Mouse (Mus musculus) hindbrain, postnatal 0 days (tissue): ENCODE data around the gene Slc9a3. TPM values are rescaled to one million over a fixed set of nuclear protein-coding genes. Genes with fewer than 3 reads are reported as not detected.
A peak's percentile ranks its signal among the peaks of the same experiment; 100 is the strongest.

Experiments
- ATAC-seq: fragments of 200-750 bp; cut with Nextera tagmentation; 2 replicates; pipeline ENCODE4 v1.8.0; 2017; ENCODE audit warnings: mild to moderate bottlenecking, moderate TSS enrichment, moderate library complexity
- DNase-seq: peaks from one replicate; pipeline ENCODE4 v3.0.0-alpha.2; 2015; ENCODE audit warnings: low spot score
- H3K27ac ChIP-seq: fragments of 300-500 bp; sonication (generic); 2 replicates; pipeline ENCODE4 v1.5.1; 2014; ENCODE audit warnings: mild to moderate bottlenecking
- H3K27me3 ChIP-seq: fragments of 300-500 bp; sonication (generic); 2 replicates; pipeline ENCODE4 v1.6.1; 2014; ENCODE audit warnings: low read length, mixed read lengths; ENCODE audit not compliant: insufficient read depth
- H3K36me3 ChIP-seq: fragments of 300-500 bp; sonication (generic); 2 replicates; pipeline ENCODE4 v1.6.1; 2014; ENCODE audit warnings: low read length, mixed read lengths; ENCODE audit not compliant: insufficient read depth
- H3K4me1 ChIP-seq: fragments of 300-500 bp; sonication (generic); 2 replicates; pipeline ENCODE4 v1.6.1; 2014; ENCODE audit warnings: antibody characterized with exemption, low read length, mixed read lengths; ENCODE audit not compliant: insufficient read depth
- H3K4me2 ChIP-seq: fragments of 300-500 bp; sonication (generic); 2 replicates; pipeline ENCODE4 v1.6.1; 2014; ENCODE audit warnings: low read depth, mild to moderate bottlenecking, low read length, moderate library complexity, mixed read lengths
- H3K4me3 ChIP-seq: fragments of 300-500 bp; sonication (generic); 2 replicates; pipeline ENCODE4 v1.5.1; 2014; ENCODE audit warnings: low read length
- H3K9ac ChIP-seq: fragments of 300-500 bp; sonication (generic); replicated peaks from 2 replicates; pipeline ENCODE4 v1.6.1; 2014; ENCODE audit warnings: mild to moderate bottlenecking, low read length, moderate library complexity, mixed read lengths
- H3K9me3 ChIP-seq: fragments of 300-500 bp; sonication (generic); 2 replicates; pipeline ENCODE4 v1.6.1; 2016; ENCODE audit warnings: low read length, mixed read lengths
- CTCF ChIP-seq: IDR thresholded peaks from 2 replicates; pipeline ENCODE4 v1.5.1; 2016; ENCODE audit warnings: antibody characterized with exemption, control low read depth, low read depth
- WGBS: fragments of 180-500 bp; shearing (Covaris S2); extraction: QIAGEN DNeasy Blood & Tissue Kit; methylation state at CpG from one replicate; pipeline ENCODE4 v1.1.7; 2014; 5-methylcytosine and 5-hydroxymethylcytosine counted together
- polyA plus RNA-seq: library from polyadenylated mRNA; unstranded; fragments of >200 nt; fragmentation: Nextera tagmentation; extraction: Ambion mirVana; gene quantifications from 2 replicates; pipeline ENCODE4 v1.2.1, GENCODE M21; 2015
- total RNA-seq: library from RNA; depleted of rRNA; stranded (reverse); fragments of >200 nt; gene quantifications from 2 replicates; pipeline ENCODE4 v1.2.3, GENCODE M21; 2014

Gene Slc9a3
- total and polyA plus RNA-seq, 2 experiments from 2014 or later: 0.58 to 1.1 TPM

DNA sequence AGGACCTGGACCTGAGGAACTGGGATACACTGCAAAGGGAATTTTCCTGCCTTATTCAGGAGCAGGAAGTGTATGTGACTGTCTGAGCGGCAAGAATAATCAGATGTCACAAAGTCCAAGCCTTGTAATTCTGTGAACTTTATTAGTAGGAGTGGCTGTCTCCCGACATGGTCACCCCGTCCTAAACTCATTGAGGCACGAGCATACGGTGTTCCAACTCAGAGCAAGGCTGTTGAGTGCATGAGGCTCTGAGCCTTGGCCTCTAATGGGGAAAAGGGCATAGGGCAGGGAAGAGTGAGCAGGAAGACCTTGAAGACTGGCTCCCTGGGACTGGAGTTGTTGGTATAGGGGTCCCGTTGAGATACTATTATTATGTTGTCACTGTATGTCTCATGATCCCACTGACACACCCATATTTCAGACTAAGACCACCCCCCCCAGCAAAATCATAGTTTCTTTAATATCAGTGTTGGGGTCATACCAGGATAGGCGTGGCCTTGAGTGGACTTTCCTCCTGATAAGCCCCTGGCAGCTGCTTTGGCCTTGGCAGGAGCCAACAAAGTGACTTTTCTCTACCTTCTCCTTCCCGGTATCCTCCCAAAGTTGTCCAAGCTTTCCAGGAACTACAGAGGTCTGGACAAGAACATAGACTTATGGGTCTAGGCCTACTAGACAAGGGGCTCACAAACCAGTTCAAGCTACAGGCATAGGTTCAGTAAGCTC is 19.0 kb upstream of the Slc9a3 start:
- no peak for TF ChIP-seq CTCF
- Histone ChIP-seq H3K27ac (no peak overlapping the region), H3K36me3 (no peaks in the 10 kb centered on the region), H3K27me3 (no peaks in the 10 kb centered on the region), H3K9me3 (no peaks in the 10 kb centered on the region), H3K4me2 (no peak overlapping the region), H3K4me3 (no peak overlapping the region), H3K9ac (no peak overlapping the region), H3K4me1 (no peaks in the 10 kb centered on the region)
- 89% methylated on average over 8 of the region's 8 CpGs for WGBS
- no peak for DNase-seq
- no peak for ATAC-seq

- TF ChIP-seq CTCF: no peak
- DNase-seq (peak; percentile 19), ATAC-seq (no peak)
- WGBS: 76% methylated on average over 4 of the region's 4 CpGs
- Histone ChIP-seq H3K9me3 (no peaks in the 10 kb centered on the region), H3K27me3 (no peaks in the 10 kb centered on the region), H3K36me3 (no peaks in the 10 kb centered on the region), H3K4me3 (no peak overlapping the region), H3K4me2 (no peak overlapping the region), H3K9ac (no peak overlapping the region), H3K27ac (no peak overlapping the region), H3K4me1 (no peaks in the 10 kb centered on the region)
These were observed 18.2 kb upstream of the Slc9a3 start for GRCm38 (mm10) chr13:74102831-74103582.

DNA sequence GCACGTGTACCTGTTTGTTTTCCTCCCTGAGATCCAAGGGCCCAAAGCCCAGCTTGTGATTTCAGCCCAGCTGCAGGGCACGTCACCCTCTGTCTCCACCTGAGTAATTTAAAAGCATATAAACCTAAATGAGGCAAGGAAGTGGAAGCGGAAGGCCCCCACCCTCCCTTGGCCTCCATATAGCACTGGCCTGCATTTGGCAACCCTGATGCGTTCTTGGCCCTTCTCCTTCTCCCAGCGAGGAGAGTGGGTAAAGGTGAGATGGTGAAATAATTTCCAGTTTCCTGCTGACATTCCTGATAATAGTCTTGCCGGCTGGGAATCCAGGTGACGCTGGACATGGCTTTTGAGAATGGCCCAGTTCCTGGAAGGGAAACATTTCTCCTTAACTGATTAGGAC is 16.8 kb upstream of the Slc9a3 start:
- H3K4me1 ChIP-seq: no peaks in the 10 kb centered on the region
- TF ChIP-seq CTCF: no peak
- no peak overlapping the region for H3K9ac ChIP-seq
- no peak for DNase-seq
- H3K9me3 ChIP-seq: no peaks in the 10 kb centered on the region
- 87% methylated on average over 7 of the region's 7 CpGs for WGBS
- H3K4me3 ChIP-seq: no peak overlapping the region
- ATAC-seq: no peak
- H3K27ac ChIP-seq: no peak overlapping the region
- no peaks in the 10 kb centered on the region for H3K27me3 ChIP-seq
- no peak overlapping the region for H3K4me2 ChIP-seq
- H3K36me3 ChIP-seq: no peaks in the 10 kb centered on the region

DNA sequence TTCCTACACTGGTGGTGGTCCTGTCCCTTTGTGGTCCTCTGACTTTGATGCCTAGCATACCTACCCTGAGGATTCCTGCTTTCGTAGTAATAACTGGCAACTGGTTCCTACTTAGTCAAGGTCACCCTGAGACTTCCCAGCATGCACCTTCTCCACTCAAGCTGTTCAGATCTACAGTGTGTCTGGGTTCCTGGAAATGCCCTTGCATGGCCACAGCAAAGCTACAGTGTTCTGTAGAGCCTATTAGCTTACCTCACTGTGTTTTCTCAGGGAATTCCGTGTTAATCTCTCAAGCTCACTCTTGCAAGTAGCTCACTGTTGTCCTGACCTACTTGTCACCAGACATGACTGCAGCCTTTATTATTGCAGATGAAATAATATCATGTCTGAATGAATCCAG is 13.8 kb upstream of the Slc9a3 start:
- 77% methylated on average over 2 of the region's 2 CpGs for WGBS
- TF ChIP-seq CTCF: no peak
- no peaks in the 10 kb centered on the region for H3K9me3 ChIP-seq
- H3K27me3 ChIP-seq: no peaks in the 10 kb centered on the region
- H3K4me2 ChIP-seq: no peak overlapping the region
- no peak for ATAC-seq
- H3K27ac ChIP-seq: no peak overlapping the region
- no peaks in the 10 kb centered on the region for H3K4me1 ChIP-seq
- no peak overlapping the region for H3K9ac ChIP-seq
- H3K4me3 ChIP-seq: no peak overlapping the region
- DNase-seq: no peak
- no peaks in the 10 kb centered on the region for H3K36me3 ChIP-seq

DNA sequence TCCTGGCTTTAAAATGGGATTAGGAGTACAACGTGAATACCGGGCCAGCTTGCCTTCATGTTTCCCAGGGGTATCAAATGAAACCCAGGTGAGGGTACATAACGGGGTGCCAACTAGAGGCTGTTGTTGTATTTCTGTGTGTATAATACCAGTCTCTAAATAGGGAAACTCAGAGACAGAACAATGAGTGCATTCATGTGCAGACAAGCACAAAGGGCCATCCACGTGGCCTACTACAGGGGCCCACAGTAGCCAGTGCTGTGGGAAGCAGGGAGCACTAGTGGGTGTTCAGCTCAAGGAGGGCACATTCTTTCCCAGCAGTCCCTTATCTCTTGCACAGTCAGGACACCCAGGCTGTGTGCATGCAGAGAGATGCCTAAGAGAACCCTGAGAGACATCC is 8.7 kb upstream of the Slc9a3 start:
- WGBS: 63% methylated on average over 4 of the region's 4 CpGs
- ATAC-seq (0 out of 2 replicates have a peak, but pooled peaks have one; percentile 21), DNase-seq (no peak)
- Histone ChIP-seq H3K36me3 (no peaks in the 10 kb centered on the region), H3K27ac (no peak overlapping the region), H3K9me3 (no peaks in the 10 kb centered on the region), H3K9ac (no peak overlapping the region), H3K4me2 (no peak overlapping the region), H3K27me3 (no peaks in the 10 kb centered on the region), H3K4me3 (no peak overlapping the region), H3K4me1 (no peaks in the 10 kb centered on the region)
- no peak for TF ChIP-seq CTCF

DNA sequence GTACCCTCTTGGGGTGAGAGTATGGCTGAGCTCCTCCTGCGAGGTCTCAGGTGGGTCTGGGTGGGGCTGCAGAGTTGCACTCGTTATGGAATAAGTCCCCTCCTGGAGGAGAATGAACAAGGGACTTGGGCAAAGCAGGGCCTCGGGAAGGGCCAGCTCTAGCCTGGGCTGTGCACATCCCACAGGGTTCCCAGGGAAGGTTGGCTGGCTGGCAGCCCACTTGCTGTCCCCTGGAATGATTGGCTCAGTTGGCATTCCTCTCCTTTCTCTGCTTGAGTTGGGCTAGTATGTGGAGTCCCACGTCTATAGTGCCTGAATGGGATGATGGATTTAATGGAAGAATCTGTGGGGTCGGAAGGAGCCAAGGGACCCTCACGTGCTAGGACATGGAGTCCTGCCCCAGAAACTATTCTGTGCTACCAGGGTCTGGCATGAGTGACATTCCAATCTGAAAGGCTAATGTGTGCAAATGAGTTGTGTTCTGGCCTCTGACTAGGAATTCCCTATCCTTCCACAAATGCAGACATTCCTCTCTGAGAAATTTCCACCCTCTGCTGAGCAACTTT is 7.5 kb upstream of the Slc9a3 start:
- H3K4me2 ChIP-seq: no peak overlapping the region
- WGBS: 39% methylated on average over 6 of the region's 6 CpGs
- H3K27ac ChIP-seq: no peak overlapping the region
- no peaks in the 10 kb centered on the region for H3K27me3 ChIP-seq
- 0 out of 2 replicates have a peak, but pooled peaks have one; percentile 38 for ATAC-seq
- H3K36me3 ChIP-seq: no peaks in the 10 kb centered on the region
- H3K4me3 ChIP-seq: no peak overlapping the region
- TF ChIP-seq CTCF: no peak
- peak; percentile 19 for DNase-seq
- no peak overlapping the region for H3K9ac ChIP-seq
- H3K4me1 ChIP-seq: no peaks in the 10 kb centered on the region
- no peaks in the 10 kb centered on the region for H3K9me3 ChIP-seq
